Mouse (Mus musculus): ENCODE measurements around the gene Dop1a.

Gene Dop1a

DNA sequence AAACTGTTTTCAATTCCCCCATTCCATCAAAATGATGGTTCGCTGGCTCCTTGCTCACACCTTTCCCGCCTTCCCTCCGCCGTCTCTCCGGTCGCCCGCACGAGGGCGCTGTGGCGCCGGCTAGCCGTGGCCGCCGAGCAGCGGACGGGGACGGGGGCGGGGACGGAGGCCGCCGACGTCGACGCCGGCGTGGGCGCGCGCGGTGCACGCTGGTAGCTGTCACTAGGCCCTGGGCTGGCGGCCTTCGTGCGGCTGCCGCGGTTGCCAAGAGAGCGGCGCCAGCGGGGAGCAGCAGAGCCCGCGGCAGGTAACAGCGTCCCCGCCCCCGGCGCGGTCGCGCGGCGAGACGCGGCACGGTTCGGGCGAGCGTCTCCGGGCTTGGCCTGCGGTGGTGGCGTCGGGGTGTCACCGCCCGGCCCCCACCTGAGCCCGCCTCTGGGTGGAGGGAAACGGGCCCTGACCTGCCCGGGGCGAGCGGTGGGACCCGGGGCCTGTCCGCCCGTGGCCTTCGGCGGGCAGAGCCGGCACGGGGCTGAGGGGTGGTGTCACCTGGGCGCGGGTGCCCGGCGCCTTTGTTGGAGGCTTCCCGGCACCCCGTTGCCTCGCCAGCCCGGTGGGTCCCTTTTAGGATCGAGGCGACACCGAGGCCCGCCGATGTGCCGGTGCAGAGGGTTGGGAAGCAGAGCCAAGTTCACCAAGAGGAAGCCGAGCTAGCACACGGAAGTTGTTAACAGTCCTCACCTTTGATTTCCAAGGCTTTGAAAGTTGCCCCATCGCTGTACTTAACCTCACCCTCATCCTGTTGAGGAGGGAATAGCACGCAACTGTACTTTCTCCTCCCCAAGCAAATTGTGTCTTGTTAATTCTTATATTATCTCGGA, at the start of gene Dop1a:
Gene Dop1a (plus strand): TSS at position 165 of the 881 bp plus-strand sequence.
- peak; percentile 84 to 92 for DNase-seq

DNA sequence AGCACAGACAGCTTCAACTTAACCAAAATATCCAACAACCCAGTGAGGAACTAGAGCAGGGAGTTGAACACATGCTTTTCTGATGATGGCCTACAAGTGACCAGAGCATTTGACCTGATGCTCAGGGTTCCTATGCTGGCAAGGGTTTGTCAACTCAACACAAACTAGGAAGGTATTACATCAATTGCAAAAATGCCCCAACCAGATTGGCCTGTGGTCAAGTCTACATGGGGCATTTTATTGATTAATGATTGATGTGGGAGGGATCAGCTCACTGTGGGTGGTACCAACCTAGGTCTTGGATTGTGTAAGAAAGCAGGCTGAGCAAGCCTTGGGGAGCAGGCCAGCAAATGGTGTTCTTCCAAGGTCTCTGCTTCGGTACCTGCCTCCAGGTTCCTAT, 49.0 kb upstream of the Dop1a start:
- no peak for DNase-seq

DNA sequence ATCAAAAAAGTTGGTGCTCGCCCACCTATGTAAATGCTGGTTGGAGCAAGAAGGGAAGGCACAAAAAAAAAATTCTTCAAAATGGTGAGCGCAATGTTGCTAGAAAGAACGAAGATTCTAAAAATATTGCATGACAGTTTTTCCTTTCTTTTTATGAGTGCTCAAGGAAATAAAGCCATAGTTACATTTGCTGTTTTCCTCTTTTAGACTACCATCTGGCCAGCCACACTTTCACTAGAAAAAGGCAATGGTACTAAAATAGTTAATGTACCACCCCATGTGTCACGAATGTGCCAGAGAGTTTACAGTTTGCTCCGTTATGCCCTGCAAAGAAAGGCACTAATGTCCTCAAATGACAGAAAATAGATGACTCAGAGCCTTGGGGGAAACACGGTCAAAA, 47.6 kb upstream of the Dop1a start:
- no peak for DNase-seq

DNA sequence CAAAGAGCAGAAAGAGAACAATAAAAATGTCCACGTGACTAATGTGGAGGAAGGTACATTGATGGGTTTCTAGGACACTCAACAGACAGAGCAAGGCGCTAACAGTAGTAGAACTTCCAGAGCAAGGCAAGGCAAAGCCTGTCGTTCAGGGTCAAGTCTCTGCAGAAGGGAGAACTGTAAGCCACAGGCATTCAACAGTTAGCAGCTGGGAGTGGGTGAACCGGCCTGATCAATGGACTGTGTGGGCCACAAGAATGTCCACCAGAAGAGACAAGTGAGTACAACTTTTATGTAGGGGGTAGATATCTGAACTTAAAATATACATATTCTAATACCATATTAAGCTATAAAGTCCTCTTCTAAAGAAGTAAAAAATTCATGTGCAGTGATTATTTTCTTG, 43.6 kb upstream of the Dop1a start:
- no peak for DNase-seq

DNA sequence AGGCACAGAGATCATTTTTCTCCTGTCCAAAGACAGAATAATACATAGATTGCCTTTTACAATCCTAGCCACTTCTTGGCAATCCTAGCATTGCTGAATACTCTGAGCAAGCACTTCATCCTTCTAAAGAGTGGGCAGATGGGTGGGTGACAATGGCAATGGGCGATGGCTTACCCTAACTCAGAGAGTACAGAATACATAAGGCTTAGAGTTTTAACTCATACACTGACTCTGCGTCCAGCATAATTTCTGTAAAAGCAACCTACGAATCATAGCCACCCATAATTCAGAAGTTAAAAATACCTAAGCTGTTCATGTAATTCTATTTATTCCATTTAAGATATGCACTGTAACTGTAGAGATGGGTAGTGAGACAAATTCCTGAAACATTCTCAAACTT, 31.4 kb upstream of the Dop1a start:
- no peak for DNase-seq

DNA sequence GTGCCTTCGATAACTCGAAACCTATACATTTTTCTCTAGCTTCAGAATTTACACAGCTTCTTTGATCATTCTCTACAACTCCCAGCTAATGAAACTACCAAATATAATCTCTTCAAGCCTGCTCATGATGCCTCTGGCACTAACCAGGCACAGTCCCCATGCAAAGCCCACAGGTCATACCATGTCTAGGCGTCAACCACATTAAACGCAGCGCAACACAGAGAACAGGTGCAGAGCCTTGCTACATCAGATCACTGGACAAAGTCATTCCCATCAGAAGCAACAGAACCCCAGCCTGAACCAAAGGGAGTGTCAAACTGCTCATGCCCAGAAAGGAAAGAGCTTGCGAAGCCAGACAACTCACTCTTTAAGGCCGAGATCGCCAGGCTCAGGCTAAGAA, 30.3 kb upstream of the Dop1a start:
- no peak for DNase-seq

DNA sequence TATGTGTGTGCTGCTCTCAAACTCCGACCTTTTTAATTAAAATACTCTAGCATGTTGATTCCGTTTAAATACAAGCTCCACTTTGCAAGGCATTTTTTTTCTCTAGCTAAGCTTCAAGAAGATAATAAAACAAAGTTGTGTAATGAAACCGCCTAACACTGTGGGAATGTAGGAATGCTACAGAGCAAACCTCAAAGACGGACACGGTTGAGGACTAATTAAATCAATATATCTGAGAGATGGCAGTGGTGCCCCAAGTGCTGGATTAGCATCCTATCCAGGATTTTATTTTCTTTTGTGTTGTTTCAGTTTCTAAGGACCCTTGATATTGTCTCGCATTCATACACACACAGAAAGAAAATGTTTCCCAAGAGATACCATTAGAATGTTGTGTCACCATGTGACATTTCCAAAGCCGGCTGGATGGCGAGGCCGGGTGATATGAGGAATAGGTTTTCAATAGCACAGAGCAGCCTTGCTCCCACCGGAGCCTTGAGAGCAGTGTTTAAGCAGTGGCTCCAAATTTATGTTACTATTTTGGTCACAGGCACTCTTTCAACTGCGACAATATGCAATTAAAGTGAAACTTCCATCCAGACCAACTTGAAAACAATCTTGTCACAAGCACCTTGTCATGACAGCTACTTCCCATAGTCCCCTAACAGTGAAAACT, 28.5 kb upstream of the Dop1a start:
- DNase-seq, result no peak

DNA sequence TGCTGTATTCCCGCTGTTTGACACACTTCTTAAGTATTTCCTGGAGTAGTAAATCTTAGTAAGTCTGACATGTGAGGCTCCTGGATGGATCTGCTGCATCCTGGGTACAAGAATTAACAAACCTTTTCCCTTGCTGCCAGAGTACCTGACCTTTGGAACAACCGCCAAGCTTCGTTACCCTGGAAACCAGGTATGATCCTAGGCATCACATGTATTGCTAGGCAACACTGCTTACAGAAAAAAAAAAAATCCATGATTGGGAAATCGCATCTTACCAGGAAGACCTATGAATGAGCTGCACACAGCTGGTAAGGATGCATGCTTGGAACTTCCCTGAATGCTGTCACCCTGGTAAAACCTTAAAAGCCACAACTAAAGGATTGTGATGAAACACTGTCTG, 24.7 kb upstream of the Dop1a start:
- no peak for DNase-seq

DNA sequence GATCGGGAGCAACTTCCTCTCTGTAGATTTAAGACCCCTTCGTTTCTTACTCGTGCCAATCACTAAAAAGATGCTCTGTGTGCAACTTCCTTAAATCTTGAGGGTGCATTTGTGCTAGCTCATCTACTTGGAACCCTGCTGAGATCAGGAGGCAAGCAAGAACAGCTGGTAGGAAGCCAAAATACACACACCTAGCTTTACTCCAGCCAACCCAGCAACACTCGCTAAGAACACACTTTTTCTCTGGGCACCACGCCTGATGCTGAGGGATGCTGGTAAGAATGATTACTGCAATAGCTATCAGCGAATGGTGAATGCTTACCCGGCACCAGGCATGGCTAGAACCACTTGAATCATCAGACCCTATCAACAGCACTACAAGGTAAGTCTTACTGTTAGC, 20.1 kb upstream of the Dop1a start:
- DNase-seq, result no peak

DNA sequence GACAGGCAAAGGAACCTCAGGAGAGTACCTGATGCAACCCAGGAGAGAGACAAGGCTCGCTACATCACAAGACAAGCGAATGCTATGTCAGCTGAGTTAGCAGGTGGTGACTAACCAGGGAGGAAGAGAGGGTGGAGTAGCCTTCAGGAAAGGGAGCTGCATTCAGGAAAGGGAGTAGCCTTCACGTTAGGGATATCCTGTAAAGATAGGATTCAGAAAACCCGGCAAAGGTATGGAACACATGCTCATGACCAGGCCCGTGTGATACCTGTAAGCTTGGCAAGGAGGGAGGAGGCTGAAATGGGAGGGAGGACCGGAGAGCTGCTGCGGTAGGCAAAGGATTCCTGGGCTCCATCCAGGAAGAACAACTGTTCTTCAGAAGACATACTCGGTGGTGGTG, 19.5 kb upstream of the Dop1a start:
- no peak for DNase-seq

DNA sequence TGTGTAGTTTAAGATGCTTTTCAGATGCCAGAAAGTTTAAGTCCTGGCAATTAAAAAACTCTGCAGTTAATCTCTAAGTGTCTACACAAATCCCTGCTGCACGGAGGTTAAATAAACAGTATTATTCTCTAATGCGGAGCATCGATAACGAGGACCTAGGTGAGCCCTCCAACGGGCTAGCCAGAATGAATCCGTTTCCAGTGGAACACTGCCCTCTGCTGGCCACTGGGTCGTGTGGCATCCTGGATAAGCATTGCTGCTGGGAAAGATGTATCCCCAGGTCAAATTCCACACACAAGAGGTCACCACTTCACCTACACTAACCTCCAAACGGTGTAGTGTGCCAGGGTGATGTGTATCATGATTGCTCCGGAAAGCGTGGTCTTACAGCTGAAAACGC, 17.4 kb upstream of the Dop1a start:
- peak; percentile 30 to 76 for DNase-seq

DNA sequence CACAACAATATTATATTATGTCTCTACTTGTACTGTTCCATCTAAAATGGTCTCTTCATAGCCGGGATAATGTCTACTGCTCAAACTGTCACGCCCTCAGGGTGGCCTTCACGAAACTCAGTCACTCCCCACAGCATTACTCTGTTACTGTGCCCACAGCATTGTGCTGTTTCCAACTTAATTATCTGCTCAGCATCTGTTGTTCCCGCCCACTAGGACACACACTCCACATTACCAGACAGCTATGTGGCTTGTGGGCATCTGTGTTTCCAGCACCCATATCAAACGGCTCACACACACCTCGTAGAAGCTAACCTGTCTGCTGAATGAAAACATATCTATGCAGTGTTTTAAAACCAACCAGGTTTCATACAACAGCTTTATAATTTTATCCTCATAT, 15.9 kb upstream of the Dop1a start:
- DNase-seq, result no peak

DNA sequence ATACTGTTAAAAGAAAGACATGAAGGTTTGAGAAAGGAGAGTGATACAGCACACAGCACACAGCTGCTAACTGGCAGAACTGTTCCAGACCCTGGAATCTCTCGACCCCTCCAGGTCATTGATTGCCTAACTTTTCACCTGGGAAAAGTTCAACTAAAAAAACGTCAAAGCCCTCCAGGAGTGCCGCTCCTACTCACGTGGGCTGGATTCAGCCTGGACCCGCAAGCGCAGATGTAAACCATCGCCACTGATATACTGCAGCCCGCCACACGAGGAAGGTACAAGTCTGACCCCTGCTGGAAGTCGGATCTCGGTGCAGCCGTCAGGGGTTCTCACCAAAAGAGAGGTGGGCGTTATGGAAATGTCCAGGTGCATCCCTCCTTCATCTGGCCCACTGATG, 15.3 kb upstream of the Dop1a start:
- peak; percentile 21 to 55 for DNase-seq

DNA sequence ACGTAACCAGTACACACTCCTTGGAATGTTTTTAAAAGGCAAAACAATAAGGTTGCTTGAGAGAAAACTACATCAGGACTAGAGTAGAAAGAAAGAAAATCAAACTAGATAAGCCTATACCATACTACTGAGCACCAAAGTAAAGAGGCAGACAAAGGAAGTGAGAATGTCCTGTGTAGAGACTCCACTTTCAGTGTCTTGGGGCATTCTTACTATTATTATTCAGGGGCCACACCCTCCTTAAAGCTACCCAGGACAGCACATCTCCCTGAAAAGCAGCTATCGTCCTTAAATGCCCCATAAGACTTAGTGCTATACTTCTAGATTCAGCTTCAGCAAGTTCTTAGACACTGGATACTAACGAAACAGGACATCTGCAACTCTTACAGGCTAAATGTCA, 13.3 kb upstream of the Dop1a start:
- no peak for DNase-seq

DNA sequence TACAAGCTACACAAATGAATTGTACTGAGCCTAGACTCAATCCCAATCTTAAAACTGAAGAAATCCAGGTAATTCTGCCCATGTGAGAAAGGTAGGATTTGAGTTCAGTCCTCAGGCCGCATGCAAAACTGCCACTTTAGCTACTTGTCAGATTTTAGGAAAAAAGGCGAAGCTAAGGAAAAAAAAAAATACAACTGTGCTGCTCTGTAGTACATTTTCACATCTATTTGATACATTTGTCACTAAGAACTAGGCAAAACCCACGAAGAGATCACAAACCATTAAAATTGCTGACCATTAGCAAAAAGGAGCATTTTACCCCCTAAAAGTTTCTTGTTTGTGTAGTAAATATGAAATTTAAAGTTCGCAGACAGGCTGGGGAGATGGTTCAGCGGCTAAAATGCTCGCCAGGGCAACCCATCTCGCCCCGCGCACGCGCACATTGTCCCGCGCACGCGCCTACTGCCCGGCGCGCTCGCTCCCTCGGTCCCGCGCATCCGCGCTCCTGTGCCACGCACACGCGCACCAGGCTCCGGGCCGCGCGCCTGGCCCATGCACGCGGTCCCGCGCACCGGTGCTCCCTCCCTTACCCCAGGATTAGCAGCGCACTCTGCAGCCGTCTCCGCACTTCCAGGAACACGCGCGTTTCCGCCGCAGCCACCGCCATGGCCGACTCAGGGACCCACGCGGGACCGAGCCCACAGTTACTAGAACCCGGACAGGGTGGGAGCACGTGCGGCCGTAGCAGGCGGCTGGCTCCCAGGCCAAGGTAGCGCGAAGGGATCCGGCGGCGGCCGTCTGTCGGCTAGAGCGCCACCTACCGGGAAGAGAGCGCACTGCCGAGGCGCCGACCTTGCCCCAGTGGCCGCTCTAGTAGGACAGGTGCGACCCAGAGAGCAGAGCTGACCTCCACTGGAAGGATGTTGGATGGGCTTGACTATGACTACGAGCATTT, 2.5 kb upstream of the Dop1a start, which contains the start of gene Ube2cbp:
Gene Ube2cbp (minus strand): TSS at position 800 of the 955 bp plus-strand sequence.
- peak; percentile 73 to 89 for DNase-seq

DNA sequence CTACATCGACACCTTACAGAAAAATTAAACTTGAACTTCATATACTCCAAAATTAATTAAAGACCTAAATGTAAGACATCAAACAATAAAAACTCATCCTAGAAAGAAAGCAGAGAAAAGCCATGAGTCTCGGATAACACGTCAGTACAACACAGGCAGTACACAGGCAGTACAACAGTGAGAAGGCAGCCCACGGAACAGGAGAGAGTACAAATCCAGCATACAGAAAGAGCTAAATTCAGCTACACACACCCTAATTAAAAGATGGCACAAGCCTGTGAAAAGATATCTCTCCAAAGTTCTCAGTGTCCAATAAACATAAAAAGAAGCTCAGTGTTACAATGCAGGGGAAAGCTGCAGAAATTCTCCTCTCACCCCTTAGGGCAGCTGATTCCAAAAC, 9.0 kb downstream of the Dop1a start:
- DNase-seq, result no peak

DNA sequence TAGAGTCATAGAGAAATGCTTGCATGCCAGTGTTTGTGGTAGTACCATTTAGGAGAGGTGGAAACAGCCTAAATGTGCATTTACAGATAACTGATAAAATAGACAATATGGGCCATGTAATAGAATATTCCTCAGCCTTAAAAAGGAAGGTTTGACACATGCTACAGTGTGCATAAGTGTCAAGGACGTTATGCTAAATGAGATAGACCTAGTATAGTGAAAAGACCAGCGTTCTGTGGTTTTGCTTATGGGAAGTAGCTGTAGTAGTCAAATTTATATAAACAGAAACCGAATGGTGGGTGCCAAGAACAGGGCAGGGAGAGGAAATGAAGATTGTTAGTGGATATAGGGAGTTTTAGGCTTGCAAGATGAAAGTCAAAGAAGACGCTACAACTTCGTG, 9.8 kb downstream of the Dop1a start:
- no peak for DNase-seq

DNA sequence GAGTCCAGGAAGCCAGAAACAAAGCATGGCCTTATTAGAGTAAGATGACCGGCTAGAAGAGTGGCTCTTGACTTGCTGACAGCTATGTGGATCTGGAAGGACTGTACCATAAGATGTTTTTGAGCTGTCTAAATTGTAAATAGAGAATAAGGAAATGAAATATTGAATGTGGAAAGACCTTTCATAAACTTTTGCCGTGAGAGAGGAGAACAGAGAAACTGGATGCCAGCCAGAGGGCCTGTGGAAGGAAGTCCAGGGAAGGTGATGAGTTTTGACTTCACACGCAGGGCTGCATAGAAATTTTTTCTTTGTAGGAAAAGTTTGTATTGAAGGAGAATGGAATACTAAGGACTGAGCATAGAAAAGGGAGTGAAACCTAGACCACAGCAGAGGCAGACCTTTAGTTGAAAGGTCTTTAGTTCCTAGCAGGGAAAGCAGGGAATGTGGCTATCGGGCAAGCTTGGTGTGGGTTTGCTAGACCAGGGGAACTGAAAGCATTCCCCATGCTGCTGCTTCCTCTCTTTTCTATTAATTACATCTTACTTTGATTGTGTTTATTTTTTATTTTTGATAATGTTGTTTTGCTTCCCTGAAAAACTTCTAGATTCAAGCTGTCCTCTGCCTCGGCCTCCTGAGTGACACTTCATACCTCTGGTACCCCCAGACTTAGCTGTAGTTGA, 11.6 kb downstream of the Dop1a start:
- no peak for DNase-seq

DNA sequence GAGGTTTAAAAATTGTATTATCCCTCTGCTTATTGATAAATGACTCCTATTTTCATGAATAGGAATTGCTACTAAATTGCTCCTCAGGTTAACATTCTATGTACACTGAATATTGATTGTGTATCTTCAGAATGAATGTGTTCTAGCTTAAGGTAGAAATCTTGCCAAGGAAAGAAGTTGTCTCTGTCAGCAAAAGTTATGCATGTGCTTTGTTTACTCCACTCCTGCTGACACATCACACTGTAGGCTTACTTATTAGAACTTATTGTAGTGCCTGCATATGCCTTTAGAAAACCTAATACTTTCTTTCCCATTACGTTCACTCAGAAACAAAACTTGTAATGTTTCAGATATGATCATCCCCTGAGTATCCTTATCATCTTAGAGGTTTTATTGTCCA, 15.3 kb downstream of the Dop1a start:
- no peak for DNase-seq

DNA sequence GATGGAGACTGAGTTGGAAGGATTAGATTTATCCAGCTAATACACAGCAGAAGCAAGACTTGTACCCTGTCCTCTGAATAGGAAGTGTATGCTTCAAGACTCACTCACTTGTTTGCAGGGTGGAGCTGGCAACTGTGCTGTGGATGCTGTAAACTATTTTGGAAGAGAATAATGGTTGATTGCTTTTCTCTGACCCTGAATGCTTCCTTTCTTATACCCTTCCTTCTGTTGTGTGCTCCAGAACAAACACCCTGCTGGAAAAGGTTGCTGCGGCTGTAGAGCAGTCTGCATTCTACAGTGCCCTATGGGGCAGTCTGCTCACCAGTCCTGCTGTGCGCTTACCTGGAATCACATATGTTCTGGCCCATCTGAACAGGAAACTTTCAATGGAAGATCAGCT, 24.8 kb downstream of the Dop1a start:
- no peak for DNase-seq

DNA sequence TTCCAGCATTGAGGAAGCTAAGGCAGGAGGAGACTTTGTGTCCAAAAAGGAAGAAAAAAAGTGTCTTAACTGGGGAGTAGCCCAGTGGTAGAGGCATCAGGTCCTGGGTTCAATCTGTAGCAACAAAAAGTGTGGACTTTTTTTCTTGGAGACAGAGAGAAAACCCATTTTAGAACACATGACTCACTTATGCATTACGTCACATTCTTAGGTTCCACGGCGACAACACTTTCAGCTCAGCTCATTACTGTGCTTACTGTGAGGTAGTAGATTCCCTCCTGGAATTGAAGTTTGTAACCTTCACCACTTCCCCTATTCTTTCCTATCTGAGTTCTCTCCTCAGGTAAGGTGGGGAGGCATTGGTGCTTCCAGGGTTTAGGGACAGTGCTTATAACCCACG, 29.3 kb downstream of the Dop1a start:
- DNase-seq, result no peak

DNA sequence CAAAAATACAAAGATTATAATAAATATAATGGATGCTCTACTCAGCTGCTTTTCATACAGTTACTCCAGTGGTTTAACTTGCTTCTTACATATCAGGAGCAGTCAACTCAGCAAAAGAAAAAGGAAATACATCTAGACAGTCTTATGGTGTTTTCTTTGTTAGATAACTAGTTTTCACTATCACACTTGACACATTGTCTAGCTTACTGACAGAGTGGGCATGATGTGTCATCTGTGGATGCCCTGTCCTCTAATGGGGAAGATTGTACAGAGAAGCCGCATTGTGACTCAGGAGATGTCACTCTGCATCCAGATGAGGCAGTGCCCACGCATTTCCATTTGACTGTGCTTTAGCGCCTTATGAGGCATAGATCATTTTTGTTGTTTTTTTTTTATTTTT, 32.1 kb downstream of the Dop1a start:
- DNase-seq, result no peak

DNA sequence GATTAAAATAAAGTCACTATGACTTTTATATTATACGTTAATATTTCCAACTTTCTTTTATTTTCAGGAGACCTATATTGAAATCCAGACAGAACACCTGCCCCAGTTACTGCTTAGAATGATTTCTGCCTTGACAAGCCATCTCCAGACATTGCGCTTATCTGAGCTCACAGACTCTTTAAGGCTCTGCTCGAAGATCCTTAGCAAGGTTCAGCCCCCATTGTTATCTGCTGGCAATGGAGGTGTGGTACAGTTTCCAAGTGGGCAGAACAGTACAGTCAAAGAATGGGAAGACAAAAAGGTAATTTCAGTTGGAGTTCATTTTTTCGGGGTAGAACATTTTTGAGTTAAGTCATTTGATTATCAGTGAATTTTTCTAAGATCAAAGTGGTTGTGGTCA, 40.5 kb downstream of the Dop1a start:
- DNase-seq, result no peak

Measured in spleen, adult 18-20 months (tissue).